Mouse (Mus musculus) liver, adult 2 months (tissue): ENCODE measurements around the gene Cnga4. TPM values are rescaled to one million over a fixed set of nuclear protein-coding genes. Genes with fewer than 3 reads are reported as not detected.

ENCODE experiments used
- DNase-seq: peaks from one replicate; pipeline ENCODE4 v3.0.0-alpha.2; 2011; ENCODE audit warnings: low read depth, low spot score; ENCODE audit errors: extremely low read depth
- H3K27ac ChIP-seq: fragments of 200-500 bp; replicated peaks from 2 replicates; pipeline ENCODE4 v1.5.1; 2012; ENCODE audit warnings: low read depth, mild to moderate bottlenecking, control low read depth, inconsistent platforms, low read length; ENCODE audit not compliant: insufficient read depth
- H3K27me3 ChIP-seq: fragments of 200-500 bp; 2 replicates; pipeline ENCODE4 v1.6.1; 2012; ENCODE audit warnings: mild to moderate bottlenecking, moderate library complexity, low read length, inconsistent platforms; ENCODE audit not compliant: control insufficient read depth, insufficient read depth
- H3K36me3 ChIP-seq: fragments of 200-500 bp; 2 replicates; pipeline ENCODE4 v1.6.1; 2012; ENCODE audit warnings: low read length, inconsistent platforms; ENCODE audit not compliant: control insufficient read depth, insufficient read depth
- H3K4me1 ChIP-seq: fragments of 200-500 bp; 2 replicates; pipeline ENCODE4 v1.6.1; 2011; ENCODE audit warnings: low read length; ENCODE audit not compliant: control insufficient read depth, insufficient read depth
- H3K4me3 ChIP-seq: fragments of 200-500 bp; 2 replicates; pipeline ENCODE4 v1.5.1; 2011; ENCODE audit warnings: low read depth, mild to moderate bottlenecking, control low read depth, low read length, moderate library complexity; ENCODE audit not compliant: insufficient read depth
- H3K79me2 ChIP-seq: fragments of 200-500 bp; 2 replicates; pipeline ENCODE4 v1.6.1; 2012; ENCODE audit warnings: inconsistent platforms, mild to moderate bottlenecking, low read length, moderate library complexity; ENCODE audit not compliant: control insufficient read depth, insufficient read depth
- H3K9ac ChIP-seq: fragments of 200-500 bp; 2 replicates; pipeline ENCODE4 v1.6.1; 2012; ENCODE audit warnings: low read depth, mild to moderate bottlenecking, control low read depth, inconsistent platforms, low read length
- CTCF ChIP-seq: fragments of 200-500 bp; IDR thresholded peaks from 2 replicates; pipeline ENCODE4 v1.5.1; 2011; ENCODE audit warnings: low read depth, low read length, control low read depth
- POLR2A ChIP-seq: fragments of 200-500 bp; IDR thresholded peaks from 2 replicates; pipeline ENCODE4 v1.6.1; 2011; ENCODE audit warnings: low read length, control low read depth; ENCODE audit not compliant: insufficient read depth; ENCODE audit errors: extremely low read depth
- WGBS: fragments of 180-500 bp; shearing (Covaris S2); methylation state at CpG from one replicate; pipeline ENCODE4 v1.1.7; 2018; 5-methylcytosine and 5-hydroxymethylcytosine counted together
- polyA plus RNA-seq: library from polyadenylated mRNA; depleted of rRNA; stranded (reverse); fragments of >200 nt; gene quantifications from 2 replicates; pipeline ENCODE4 v1.2.3, GENCODE M21; 2012
- total RNA-seq: library from RNA; depleted of rRNA; stranded (reverse); fragments of >200 nt; gene quantifications from 2 replicates; pipeline ENCODE4 v1.2.3, GENCODE M21; 2014

Gene Cnga4
- total and polyA plus RNA-seq, 2 experiments: 0.04 TPM; not detected in 1

DNA sequence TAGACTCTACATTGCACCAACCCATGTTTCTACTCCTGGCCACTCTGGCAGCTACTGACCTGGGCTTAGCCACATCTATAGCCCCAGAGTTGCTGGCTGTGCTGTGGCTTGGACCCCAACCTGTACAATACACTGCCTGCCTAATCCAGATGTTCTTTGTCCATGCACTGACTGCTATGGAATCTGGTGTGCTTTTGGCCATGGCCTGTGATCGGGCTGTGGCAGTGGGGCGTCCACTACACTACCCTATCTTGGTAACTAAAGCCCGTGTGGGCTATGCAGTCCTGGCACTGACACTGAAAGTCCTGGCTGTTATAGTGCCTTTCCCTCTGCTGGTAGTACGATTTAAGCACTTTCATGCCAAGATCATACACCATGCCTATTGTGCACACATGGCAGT is 35.8 kb upstream of the Cnga4 start:
- Histone ChIP-seq H3K4me3 (no peak overlapping the region), H3K9ac (no peak overlapping the region), H3K4me1 (no peaks in the 10 kb centered on the region), H3K79me2 (no peaks in the 10 kb centered on the region), H3K27ac (no peak overlapping the region), H3K27me3 (no peaks in the 10 kb centered on the region), H3K36me3 (no peaks in the 10 kb centered on the region)
- TF ChIP-seq CTCF (no peak), POLR2A (no peak)
- DNase-seq: no peak
- 93% methylated on average over 4 of the region's 4 CpGs for WGBS

DNA sequence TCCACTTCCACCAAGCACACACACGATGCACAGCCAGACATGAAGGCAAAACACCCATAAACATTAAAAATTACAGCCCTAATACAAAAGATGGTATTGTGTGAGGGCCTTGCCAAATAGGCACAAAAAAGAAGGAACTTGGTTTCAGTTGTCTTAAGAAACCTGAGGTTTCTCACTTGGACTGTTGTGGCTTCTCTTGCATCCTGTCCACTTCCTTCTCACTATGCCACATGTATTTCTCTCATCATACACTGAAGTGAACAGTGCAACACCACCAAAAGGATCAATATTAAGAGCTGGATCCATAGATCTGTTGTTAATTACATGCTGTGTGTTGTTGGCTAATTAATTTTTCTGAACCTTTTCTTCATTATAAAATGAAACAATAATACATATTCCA is 31.5 kb upstream of the Cnga4 start:
- H3K4me3 ChIP-seq: no peak overlapping the region
- peaks cover 5% of the 10 kb centered on the region; the same call in 1 of the 2 replicates for H3K36me3 ChIP-seq
- H3K79me2 ChIP-seq: no peaks in the 10 kb centered on the region
- WGBS: 87% methylated on average over 1 of the region's 1 CpGs
- DNase-seq: no peak
- H3K9ac ChIP-seq: no peak overlapping the region
- H3K27me3 ChIP-seq: no peaks in the 10 kb centered on the region
- H3K27ac ChIP-seq: no peak overlapping the region
- no peak for TF ChIP-seq CTCF
- TF ChIP-seq POLR2A: no peak
- H3K4me1 ChIP-seq: no peaks in the 10 kb centered on the region

DNA sequence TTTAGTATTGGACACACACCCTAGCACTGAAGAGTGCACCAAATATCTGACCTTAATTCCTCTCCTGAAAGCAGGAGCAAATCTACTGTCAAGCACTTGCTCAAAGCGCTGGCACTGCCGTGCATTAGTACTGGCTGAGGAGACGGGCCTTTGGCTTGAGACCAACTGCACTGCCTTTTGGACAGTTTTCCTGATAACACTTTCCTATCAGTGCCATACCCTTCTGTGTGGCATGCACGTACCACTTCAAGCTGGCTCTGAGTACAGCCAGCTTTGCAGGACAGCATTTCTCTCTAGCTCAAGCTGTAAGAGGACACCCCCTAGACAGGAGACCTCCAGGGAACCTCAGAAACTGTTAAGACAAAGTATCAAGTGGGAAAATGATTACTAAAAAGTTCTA is 30.9 kb upstream of the Cnga4 start:
- TF ChIP-seq CTCF: no peak
- TF ChIP-seq POLR2A: no peak
- 24% methylated on average over 4 of the region's 4 CpGs for WGBS
- peak; percentile 55 for DNase-seq
- Histone ChIP-seq H3K79me2 (no peaks in the 10 kb centered on the region), H3K27me3 (no peaks in the 10 kb centered on the region), H3K9ac (no peak overlapping the region), H3K36me3 (peaks cover 11% of the 10 kb centered on the region; the same call in 1 of the 2 replicates), H3K4me3 (no peak overlapping the region), H3K4me1 (no peaks in the 10 kb centered on the region), H3K27ac (no peak overlapping the region)

DNA sequence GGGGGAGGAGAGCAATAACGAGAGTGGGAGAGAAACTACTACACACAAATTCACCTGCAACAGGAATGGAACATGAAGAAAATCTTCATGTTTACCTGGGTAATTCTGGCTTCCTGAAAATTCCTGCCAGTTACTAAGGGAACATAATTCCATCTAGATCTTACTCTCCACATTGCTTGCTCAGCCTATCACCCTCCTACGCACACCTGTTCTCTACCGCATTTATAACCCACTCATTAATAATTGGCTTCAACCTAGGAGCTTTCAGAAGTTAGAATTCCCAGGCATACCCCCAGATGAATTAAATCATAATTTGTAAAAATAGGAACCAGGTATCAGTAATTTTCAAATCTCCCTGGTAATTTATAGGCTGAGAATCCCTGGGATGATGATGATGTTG is 30.4 kb upstream of the Cnga4 start:
- DNase-seq: no peak
- 94% methylated on average over 3 of the region's 3 CpGs for WGBS
- Histone ChIP-seq H3K36me3 (peaks cover 14% of the 10 kb centered on the region), H3K27ac (no peak overlapping the region), H3K27me3 (no peaks in the 10 kb centered on the region), H3K9ac (no peak overlapping the region), H3K4me3 (no peak overlapping the region), H3K4me1 (no peaks in the 10 kb centered on the region), H3K79me2 (no peaks in the 10 kb centered on the region)
- TF ChIP-seq CTCF (no peak), POLR2A (no peak)

DNA sequence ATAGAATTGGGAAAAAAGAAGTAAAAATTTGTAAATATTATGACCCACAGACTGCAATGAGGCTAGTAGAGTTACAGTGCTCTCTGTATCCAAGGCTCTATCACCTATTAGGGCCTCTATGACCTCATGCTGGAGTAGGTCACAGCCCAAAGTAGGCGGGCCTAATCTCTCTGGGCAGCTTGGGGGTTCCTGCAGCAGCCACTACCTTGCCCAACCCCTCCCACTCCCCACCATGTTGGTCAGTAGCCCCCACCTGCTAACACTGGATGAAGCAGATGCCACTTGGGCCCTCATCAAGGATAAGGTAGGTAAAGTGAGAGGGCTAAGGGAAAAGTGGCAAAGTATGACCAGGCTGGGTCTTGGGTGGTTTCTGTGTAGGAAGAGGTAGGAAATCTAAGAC is 29.5 kb upstream of the Cnga4 start, which contains the start of gene Gm5901:
Gene Gm5901, plus strand, starts transcription at position 173 of the 400 bp plus-strand sequence.
- Histone ChIP-seq H3K27me3 (no peaks in the 10 kb centered on the region), H3K79me2 (no peaks in the 10 kb centered on the region), H3K9ac (no peak within 1 kb of the TSS), H3K4me1 (no peaks in the 10 kb centered on the region), H3K27ac (no peak within 1 kb of the TSS), H3K4me3 (no peak within 1 kb of the TSS), H3K36me3 (peaks cover 23% of the 10 kb centered on the region)
- DNase-seq: no peak
- 85% methylated on average over 1 of the region's 1 CpGs for WGBS
- no peak for TF ChIP-seq CTCF
- TF ChIP-seq POLR2A: no peak

DNA sequence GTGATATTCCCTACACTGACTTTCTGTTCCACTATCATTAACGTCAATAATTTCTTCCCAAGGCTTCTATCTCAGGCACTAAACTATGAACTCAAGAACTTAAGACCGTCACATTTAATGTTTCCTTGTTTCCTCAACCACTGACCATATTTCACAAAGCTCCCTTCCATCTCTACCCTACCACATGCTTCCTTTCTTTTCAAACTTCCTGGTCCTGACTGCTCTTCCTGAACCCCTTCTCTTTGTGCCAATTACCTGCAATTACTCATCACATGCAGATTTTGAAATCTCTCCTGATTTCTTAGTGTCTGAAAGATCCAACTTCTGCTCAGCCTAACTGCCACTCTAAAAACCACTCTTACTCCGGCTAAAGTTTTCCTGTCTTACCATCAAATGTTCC is 24.0 kb upstream of the Cnga4 start:
- H3K9ac ChIP-seq: no peak overlapping the region
- no peak for DNase-seq
- no peak overlapping the region for H3K27ac ChIP-seq
- TF ChIP-seq CTCF (no peak), POLR2A (no peak)
- H3K4me3 ChIP-seq: no peak overlapping the region
- WGBS: 94% methylated on average over 3 of the region's 3 CpGs
- no peaks in the 10 kb centered on the region for H3K79me2 ChIP-seq
- no peaks in the 10 kb centered on the region for H3K27me3 ChIP-seq
- H3K36me3 ChIP-seq: peaks cover 58% of the 10 kb centered on the region
- no peaks in the 10 kb centered on the region for H3K4me1 ChIP-seq
